Mouse (Mus musculus) embryonic fibroblast, embryonic 13.5 days (primary cell): Measurements from ENCODE around the gene Maob.

Experiments
- CTCF ChIP-seq: IDR thresholded peaks from 2 replicates; pipeline ENCODE4 v1.5.1; 2011; ENCODE audit warnings: mild to moderate bottlenecking, control low read depth, low read length, moderate library complexity, borderline replicate concordance; ENCODE audit not compliant: insufficient read depth
- POLR2A ChIP-seq: IDR thresholded peaks from 2 replicates; pipeline ENCODE4 v1.6.1; 2011; ENCODE audit warnings: low read depth, mild to moderate bottlenecking, control low read depth, low read length, moderate library complexity

- no peak for TF ChIP-seq POLR2A
- TF ChIP-seq CTCF, result no peak
These were observed 19.4 kb upstream of the Maob start for GRCm38 (mm10) chrX:16836488-16837082.
